Mouse (Mus musculus) cerebellum, adult (tissue): ENCODE measurements at regions not wholly inside any gene's neighbourhood (a gene's known extent, or its start where the extent isn't known, plus 50 kb on each side); places are given as distances from the start of the nearest gene placed in this dataset.
"Not testable (repeated sequence)": the region's sequence is repeated elsewhere in the genome, so short reads cannot be mapped to it uniquely, and the experiment has no call there.

ENCODE experiments used
- ATAC-seq: cut with Nextera tagmentation; 2 replicates; pipeline ENCODE4 v1.9.2; 2017; ENCODE audit warnings: mild to moderate bottlenecking, moderate library complexity, mixed read lengths; ENCODE audit not compliant: insufficient number of reproducible peaks, low FRiP score, low TSS enrichment

DNA sequence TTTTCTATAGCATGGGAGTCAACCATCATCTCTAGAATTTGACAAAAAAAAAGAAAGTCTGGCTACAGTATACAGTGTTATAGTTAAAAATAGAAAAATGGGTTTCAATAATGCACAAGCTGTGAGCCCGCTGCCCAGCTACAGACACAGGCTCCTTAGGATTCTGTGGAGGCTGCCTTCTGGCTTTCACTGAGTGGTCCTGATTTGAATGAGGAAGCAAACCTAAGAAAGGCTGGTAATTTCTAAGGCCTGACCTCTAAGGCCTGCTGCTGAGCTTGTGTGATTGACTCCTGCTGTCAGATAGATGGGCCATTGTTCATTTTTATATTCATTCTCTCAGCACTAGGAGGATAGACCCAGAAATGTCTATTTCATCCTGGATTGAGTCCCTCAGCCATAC lies 67.7 kb downstream of the Alg10b start:
- no peak; the same call in 1 of the 2 replicates for ATAC-seq

DNA sequence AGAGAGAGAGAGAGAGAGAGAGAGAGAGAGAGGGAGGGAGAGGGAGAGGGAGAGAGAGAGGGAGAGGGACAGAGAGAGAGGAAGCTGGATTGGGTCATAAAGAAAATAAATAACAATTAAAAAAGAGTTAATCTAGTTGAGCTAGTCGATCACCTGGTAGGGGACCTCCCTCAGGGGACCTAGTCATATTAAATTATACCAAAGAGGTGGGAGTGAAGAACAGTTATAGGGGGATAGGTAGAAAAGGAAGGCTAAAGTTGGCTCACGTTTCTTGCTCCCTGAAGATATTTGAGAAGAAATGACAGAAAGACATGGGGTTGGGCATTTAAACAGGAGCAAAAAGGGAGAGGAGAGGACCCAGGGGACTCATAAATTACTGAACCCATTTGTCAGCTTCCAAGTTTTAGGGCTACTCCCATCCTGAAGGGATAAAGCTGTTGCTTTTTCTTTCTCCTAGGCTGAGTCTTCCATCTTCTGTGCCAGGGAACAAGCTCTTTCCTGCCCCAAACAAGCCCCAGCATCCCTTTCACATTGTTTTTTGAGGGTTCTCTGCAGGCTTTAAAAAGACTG lies 70.3 kb downstream of the Alg10b start:
- no peak for ATAC-seq

DNA sequence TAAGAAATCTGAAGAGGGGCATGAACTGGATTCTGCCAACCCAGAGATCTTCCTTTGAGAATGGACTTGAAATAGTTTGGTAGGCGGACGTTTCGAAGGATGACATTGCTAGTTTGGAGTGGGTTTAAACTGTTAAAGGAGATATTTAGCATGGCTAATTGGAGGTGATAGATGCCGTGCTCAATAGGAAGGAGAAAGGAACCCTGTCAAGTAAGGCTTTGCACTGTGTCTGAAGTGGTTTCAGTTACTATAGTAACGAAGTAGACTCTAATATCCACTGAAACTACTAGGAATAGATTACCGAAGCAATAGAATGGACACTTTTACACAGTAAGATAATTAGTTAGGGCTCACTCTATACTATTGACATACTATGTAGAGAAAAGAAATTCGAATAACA lies 74.5 kb downstream of the Alg10b start:
- ATAC-seq: no peak

DNA sequence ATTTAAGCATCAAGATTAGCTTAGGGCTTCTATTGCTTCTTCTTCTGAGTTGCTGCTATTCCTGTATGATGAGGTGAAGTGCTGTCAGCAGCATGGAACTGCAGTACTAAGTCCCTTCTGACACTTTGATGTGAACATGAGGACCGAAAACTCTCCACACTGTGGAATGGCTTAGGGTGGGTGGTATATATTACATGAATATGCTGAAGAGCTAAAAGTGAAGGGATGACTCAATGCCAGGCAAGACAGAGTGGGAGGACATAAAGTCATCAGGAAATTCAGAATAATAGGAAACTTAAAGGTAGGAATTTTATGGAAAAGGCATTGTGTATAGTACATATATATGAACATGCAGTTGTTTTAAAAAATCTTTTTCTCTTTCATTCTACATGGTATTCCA lies 79.3 kb downstream of the Alg10b start:
- ATAC-seq: no peak

DNA sequence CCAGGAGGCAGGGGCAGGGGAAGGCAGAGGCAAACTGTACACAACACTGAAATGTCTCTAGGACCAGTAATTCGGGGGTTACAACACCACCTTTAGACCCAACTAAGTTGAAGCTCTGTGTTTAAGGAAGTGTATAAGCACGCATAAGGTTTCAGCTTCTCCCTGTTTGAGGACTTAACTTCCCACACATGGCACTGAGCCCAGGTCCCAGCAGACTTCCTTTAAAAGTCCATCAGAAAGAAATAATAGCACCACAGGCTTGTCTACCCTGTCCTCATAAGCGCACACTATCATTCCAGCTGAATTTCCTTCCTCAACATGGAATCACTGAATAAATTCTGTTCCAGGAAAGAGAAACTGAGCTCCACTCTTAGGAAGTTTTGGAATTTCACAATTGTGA lies 80.9 kb downstream of the Alg10b start:
- ATAC-seq: no peak

DNA sequence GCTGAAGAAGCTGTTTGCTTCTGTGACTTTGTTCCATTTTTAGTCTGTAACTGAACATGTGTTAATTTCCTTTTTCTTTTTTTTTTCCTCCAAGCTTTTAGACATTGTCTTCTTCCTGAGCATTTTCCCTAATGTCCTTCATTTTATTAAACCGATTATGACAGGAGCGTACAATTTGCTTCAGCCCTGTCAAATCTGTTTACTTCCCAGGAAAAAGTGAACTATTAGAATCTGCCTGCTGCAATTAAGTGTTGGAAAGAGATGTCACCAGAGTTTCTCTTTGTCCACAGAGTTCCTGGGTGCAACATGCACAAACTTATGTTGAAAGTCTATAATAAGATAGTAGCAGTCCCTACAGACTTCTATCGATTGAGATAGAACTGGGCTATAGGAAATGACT lies 82.8 kb downstream of the Alg10b start:
- ATAC-seq: no peak

DNA sequence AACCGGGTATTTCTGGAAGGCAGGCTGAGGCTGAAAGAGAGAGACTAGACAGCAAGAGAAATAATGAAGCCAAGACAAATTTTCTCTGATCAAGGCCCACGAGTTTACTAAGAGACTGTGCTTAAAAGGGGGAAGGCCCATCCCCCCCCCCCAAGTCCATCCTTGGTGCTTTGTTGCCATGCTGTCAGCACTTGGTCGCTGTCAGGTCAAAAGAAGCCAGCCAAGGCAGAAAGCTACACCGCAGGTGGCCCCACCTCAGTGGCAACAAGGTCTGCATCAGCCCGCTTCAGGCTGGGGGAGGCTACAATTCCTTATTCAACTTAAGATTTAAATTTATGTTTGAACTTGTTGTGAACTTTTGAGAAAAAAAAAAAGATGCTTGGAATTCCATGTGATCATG lies 84.3 kb downstream of the Alg10b start:
- not testable (repeated sequence) for ATAC-seq

DNA sequence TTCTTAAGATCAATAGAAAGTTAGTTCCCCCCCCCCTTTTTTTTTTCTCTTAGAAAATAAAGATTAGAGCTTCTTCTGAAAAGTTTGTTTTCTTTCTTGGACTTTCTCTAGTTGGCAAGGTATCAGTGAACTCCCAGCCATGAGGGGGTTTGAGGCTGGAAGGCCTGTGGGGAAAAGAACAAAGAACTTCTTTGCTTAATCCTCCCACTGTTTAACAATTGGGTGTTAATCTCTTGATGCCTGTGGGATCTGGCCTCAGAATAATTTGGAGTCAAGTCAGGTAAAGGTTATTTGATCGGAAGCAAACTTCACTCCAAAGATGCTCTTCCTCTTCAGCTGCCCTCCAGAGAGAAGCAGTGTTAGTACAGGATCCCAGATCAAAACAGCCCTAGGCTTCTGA lies 84.8 kb downstream of the Alg10b start:
- ATAC-seq: no peak

DNA sequence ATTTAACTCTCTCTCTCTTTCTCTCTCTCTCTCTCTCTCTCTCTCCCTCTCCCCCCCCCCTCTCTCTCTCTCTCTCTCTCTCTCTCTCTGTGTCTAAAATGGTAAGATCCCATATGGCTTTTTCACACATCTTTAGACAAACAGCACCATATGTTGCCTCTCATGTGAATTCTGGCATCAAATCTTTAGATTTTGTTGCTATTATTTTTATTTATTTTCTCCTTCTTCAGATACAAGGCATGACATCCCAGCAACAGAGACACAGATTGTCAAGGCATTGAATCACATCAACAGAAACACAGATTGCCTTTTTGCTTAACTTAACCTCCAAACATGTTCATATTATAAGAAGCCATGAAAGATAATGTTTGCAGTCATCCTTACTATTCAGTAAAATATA lies 85.6 kb downstream of the Alg10b start:
- no peak for ATAC-seq

DNA sequence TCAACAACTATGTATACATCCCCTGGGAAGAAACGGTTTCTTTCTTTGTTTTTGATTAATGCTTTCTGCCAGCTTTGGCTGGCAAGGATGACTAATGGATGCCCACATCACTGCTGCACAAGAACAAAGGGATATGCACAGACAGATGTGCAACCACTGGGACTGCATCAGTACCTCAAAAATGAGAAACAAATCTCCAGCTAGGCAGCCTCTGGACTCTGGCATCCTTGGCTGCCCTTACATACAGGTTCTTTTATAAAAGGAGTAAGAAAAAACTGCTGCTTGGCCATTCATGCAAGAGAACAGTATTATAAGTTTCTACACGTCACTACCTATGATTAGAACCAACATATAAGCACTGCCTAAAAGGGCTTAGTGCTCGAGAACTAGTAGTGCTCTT lies 97.7 kb downstream of the Alg10b start:
- ATAC-seq: no peak

DNA sequence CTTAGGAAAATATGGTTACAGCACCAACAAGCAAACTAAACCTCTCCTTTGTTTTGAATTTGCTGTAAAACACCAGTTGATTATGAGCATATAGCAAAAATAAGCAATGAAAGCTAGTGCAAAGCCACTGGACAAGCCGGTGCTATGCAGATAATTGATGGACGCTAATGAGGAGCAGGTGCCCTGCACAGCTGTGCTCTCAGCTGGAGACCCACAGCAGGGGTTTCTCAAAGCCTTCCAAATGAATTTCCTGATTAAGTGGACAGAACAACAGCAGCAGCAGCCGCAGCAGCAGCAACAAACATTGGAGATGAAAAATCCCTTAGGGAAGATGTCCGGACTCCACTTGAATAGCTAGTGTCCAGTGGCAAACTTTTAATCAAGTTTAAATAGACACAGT lies 109.2 kb downstream of the Alg10b start:
- no peak for ATAC-seq

DNA sequence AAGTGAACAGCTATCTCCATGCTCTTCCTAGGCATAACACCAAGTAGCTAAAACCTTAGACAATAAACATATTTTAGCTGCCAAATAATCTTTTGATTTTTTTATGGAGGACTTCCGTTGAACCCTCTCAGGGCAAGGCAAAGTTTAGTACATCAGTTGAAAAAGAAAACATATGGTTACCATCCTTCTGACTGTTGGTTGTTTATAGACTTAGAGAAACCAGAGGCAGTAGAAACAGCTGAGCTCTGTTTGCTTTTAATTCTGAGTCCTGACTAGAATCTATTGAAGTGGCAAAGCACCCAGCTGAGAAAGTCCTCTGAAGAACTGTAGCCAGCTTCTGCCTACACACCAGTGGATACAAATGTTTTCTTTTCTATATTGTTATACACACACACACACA lies 109.7 kb downstream of the Alg10b start:
- no peak for ATAC-seq

DNA sequence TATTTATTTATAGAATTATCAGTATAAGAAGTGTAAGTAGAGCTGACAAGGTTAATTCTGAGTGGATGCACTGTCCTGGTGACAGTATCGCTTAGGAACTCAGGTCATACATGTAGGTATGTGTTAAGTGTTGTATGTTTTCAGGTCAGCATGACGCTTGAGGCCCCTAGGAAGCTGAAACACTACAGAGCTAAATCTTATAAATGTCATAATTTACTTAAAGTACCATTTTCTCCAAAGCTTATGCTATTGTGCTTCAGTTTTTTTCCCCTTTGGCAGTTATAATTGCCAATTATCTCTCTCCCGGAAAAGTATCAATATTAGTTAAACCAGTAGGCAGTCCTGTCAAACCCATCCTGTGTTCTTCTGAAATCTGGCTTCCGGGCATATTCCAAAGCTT lies 110.3 kb downstream of the Alg10b start:
- no peak for ATAC-seq

DNA sequence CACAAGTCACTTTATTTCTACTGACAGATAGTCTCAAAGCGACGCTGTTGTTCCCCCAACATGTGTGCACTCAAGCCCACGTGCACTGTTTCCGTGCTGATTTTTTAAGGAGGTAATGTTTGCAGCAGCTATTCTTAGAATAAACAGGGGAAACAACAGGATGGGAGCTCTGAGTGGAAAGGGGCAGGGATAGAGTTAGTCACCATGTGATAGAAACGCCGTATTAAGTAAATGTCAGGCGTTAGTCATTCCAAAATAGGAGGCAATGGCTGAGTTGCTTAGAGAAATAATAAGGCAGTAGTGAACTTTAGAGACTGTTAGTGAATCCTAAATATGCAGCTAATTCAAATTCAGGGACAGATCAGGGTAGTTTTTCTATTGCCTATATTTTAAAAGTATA lies 111.4 kb downstream of the Alg10b start:
- no peak for ATAC-seq

DNA sequence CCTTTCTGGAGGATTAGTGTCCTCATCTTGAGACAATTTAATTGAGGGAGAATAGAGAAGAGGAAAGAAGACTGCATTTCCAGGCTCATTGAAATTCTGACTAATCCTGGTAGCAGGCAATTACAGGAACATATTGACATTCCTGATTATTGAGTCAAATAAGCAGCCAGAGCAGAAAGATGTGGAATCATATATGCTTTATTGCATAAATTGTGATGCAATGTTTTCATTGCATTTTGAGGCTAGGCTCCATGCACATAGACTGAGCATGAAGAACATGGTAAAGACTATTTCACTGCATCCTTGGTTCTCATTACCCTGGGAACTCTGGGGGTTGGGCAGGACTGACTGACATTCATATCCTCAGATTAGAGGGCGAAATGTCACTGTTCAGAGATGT lies 116.0 kb downstream of the Alg10b start:
- ATAC-seq: no peak

DNA sequence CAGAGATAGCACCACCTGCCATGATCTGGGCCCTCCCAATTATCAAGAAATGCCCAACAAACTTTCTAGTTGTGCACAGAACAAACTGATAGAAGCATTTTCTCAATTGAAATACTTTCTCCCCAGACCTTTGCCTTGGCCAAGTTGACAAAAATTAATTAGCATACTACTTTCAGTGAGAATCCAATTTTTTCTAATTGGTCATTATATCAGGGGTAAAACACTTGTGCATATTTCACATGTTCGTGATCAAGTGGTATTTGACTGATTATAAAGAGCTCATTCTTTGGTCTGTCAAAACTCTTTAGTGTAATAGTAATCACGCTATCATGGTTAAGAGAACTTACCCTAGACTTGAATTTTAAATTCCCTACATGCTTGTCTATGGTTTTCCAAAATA lies 117.2 kb downstream of the Alg10b start:
- no peak for ATAC-seq

DNA sequence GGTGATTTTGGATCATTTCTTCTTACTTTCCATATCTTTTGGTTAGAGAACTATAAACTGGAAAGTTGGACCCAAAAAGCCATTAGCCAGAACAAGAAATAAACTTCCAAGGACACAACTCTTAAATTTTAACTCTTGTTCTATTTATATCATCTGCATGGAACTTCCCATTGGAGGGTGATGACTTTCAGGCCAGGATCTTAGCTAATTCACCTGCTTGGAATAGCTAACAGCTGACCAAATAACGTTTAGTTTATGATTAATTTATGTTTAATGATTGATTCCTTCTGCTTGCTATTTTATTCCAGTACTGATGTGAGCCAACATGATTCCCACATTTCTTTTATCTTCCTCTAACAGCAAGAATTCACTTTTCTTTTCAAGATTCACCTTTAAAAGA lies 119.7 kb downstream of the Alg10b start:
- no peak for ATAC-seq

DNA sequence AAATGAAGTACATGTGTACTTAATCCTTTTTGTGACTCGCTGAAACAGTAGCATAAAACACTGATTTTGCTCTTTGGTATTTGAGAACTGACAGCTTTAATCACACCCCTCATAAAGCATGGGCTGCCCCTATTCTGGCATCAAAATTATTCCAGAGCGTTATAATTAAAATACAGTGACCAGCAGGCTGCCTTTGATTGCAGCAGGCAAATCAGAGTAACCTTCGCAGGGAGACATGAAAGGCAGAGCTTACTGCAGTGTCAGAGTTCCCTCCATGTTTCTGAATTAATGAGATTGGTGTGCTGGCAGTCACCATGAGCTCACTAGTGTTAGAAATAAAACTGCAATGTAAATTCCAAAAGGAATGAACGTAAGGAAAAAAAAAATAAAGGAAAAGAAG lies 120.8 kb downstream of the Alg10b start:
- ATAC-seq: no peak

DNA sequence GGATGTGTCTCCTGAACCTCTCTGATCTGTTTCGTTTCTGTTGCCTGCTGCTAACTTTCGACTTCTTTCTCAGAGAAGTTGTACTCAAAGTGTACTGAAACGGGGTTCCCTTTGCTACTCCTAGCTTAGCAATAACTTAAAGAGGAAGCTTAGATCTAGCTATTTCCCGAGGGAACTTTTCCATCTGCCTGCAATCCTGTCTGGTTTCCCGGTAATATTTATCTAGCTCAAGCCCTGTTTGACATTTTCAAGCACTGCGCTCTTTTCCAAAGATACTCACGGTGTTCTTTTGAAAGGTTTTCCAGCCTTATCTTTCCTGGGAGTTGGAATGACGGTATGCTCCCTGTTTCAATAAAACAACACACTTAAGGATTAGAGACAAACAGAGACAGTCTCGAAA lies 122.1 kb downstream of the Alg10b start:
- ATAC-seq: no peak

DNA sequence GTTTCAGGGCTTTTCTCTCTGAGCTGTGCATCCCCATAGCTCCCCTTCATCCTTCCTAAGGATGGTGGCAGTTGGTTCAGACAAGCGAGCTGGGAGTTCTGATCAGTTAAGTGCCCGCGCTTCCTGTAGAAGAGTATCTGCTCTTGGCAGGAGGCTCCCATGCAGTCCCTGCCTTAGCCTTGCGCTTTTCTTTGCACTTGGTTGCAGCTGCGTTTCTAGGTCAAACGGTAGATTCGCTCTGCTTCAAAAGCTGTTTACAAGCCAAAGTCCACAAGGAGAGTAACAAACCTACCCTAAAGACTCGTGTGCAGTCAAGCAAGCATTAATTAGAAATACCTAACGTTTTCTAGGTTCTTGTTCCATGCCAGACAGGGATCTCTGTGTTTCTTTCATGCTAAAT lies 122.6 kb downstream of the Alg10b start:
- no peak for ATAC-seq

DNA sequence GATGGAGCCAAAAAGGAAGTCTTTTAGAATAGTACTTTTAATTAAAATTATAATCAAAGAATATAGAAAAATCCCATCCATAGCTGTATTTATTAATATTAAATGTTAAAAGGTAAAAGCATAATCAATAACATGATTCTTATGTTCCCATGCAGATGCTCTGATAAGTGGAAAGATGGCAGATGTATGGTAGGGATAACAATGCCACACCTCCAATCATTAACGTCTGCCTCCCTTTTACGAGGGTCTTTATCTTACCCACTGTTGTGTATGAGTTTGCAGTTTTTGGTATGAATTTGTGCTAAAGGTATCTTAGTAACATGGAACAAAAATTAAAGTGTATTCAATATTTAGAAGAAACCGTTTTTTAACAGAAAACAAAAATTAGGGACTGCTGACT lies 127.8 kb downstream of the Alg10b start:
- ATAC-seq: no peak

DNA sequence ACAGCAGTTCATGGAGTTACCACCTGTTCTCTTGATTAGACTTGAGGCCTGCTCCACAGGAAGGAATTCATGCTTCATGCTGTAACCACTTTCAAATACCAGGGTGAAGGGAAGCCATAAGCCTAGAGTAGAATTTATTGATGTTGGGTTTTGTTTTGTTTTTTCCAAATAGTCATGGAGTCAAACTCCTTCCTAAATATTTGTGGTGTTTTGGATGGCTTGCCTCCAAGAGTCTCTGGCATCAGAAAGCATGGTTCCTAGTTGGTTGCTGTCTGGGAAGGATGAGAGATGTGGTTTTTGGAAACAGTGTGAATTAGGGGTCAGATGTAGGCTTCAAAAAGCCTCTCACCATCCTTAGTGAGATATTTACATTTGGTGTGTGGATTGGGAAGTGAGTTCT lies 141.5 kb downstream of the Alg10b start:
- no peak for ATAC-seq

DNA sequence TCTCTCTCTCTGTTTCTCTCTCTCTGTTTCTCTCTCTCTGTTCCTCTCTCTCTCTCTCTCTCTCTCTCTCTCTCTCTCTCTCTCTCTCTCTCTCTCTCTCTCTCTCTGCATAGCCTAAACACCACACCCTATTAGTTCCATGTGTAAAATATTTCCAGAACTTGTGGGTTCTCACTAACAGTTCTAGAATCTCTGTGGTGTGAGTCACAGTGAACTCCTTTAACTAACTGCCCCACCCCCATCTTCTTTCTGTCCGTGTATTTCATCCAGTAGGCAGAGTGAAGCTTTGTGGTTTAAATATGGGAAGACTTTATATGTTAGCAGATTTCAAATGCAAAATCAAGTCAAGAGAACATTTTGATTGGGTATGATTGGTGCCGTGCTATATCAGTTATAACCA lies 153.8 kb downstream of the Alg10b start:
- no peak for ATAC-seq
